Mouse (Mus musculus): Measurements from ENCODE around the gene Unc5b. TPM values are rescaled to one million over a fixed set of nuclear protein-coding genes. Genes with fewer than 3 reads are reported as not detected.

The Unc5b gene
- polyA plus RNA-seq, 1 experiment from 2014 or later, result 4.3 TPM

- Histone ChIP-seq H3K36me3 (no peaks in the 10 kb centered on the region), H3K9ac (no peak overlapping the region), H3K4me1 (peaks cover 24% of the 10 kb centered on the region), H3K27me3 (peaks cover 33% of the 10 kb centered on the region), H3K4me2 (replicated peaks) (no peak overlapping the region), H3K4me3 (no peak overlapping the region), H3K27ac (no peak overlapping the region), H3K9me3 (replicated peaks) (no peaks in the 10 kb centered on the region)
- WGBS, result 12% methylated on average over 11 of the region's 11 CpGs
- ATAC-seq (ENCODE audit: low FRiP score), result no peak
These were observed 38.5 kb downstream of the Unc5b start for GRCm38 (mm10) chr10:60792841-60793240.

GRCm38 (mm10) chr10:60792365-60792764 lies 39.0 kb downstream of the Unc5b start:
- H3K9me3 ChIP-seq (replicated peaks), result no peaks in the 10 kb centered on the region
- H3K4me1 ChIP-seq, result peaks cover 28% of the 10 kb centered on the region
- no peak overlapping the region for H3K9ac ChIP-seq
- no peaks in the 10 kb centered on the region for H3K36me3 ChIP-seq
- H3K4me2 ChIP-seq (replicated peaks), result no peak overlapping the region
- no peak for ATAC-seq (ENCODE audit: low FRiP score)
- no peak overlapping the region for H3K27ac ChIP-seq
- peaks cover 37% of the 10 kb centered on the region for H3K27me3 ChIP-seq
- WGBS, result 59% methylated on average over 10 of the region's 10 CpGs
- no peak overlapping the region for H3K4me3 ChIP-seq

GRCm38 (mm10) chr10:60790912-60791311 lies 40.5 kb downstream of the Unc5b start:
- Histone ChIP-seq H3K27ac (no peak overlapping the region), H3K4me2 (replicated peaks) (no peak overlapping the region), H3K4me1 (peaks cover 31% of the 10 kb centered on the region), H3K9me3 (replicated peaks) (no peaks in the 10 kb centered on the region), H3K27me3 (peaks cover 39% of the 10 kb centered on the region), H3K36me3 (no peaks in the 10 kb centered on the region), H3K9ac (no peak overlapping the region), H3K4me3 (no peak overlapping the region)
- no peak for ATAC-seq (ENCODE audit: low FRiP score)
- WGBS, result 82% methylated on average over 6 of the region's 6 CpGs

GRCm38 (mm10) chr10:60787303-60788074 lies 43.9 kb downstream of the Unc5b start:
- Histone ChIP-seq H3K27me3 (peaks cover 24% of the 10 kb centered on the region), H3K4me3 (no peak overlapping the region), H3K9ac (no peak overlapping the region), H3K4me2 (replicated peaks) (no peak overlapping the region), H3K4me1 (peaks cover 19% of the 10 kb centered on the region), H3K9me3 (replicated peaks) (no peaks in the 10 kb centered on the region), H3K36me3 (no peaks in the 10 kb centered on the region), H3K27ac (no peak overlapping the region)
- 66% methylated on average over 16 of the region's 16 CpGs for WGBS
- ATAC-seq (ENCODE audit: low FRiP score), result peak; percentile 68; the same call in 1 of the 2 replicates

GRCm38 (mm10) chr10:60783608-60784007 lies 47.8 kb downstream of the Unc5b start:
- H3K36me3 ChIP-seq, result no peaks in the 10 kb centered on the region
- H3K4me2 ChIP-seq (replicated peaks), result no peak overlapping the region
- no peak for ATAC-seq (ENCODE audit: low FRiP score)
- H3K9me3 ChIP-seq (replicated peaks), result no peaks in the 10 kb centered on the region
- peaks cover 14% of the 10 kb centered on the region for H3K4me1 ChIP-seq
- WGBS, result 23% methylated on average over 2 of the region's 2 CpGs
- no peak overlapping the region for H3K9ac ChIP-seq
- H3K27me3 ChIP-seq, result peaks cover 16% of the 10 kb centered on the region
- no peak overlapping the region for H3K4me3 ChIP-seq
- H3K27ac ChIP-seq, result 0 out of 2 replicates have a peak overlapping the region, but pooled peaks have one; percentile 12

GRCm38 (mm10) chr10:60779628-60780027 lies 51.8 kb downstream of the Unc5b start:
- WGBS, result 10% methylated on average over 9 of the region's 9 CpGs
- H3K4me2 ChIP-seq (replicated peaks), result peak overlapping the region; percentile 36

GRCm38 (mm10) chr10:60778542-60778941 lies 52.8 kb downstream of the Unc5b start:
- Histone ChIP-seq H3K9ac (no peak overlapping the region), H3K27me3 (peaks cover 9% of the 10 kb centered on the region; the same call in 1 of the 2 replicates), H3K36me3 (no peaks in the 10 kb centered on the region), H3K9me3 (replicated peaks) (no peaks in the 10 kb centered on the region), H3K4me2 (replicated peaks) (no peak overlapping the region), H3K4me1 (peaks cover 3% of the 10 kb centered on the region; the same call in 1 of the 2 replicates), H3K27ac (no peak overlapping the region), H3K4me3 (no peak overlapping the region)
- 0 out of 2 replicates have a peak, but pooled peaks have one; percentile 32 for ATAC-seq (ENCODE audit: low FRiP score)
- WGBS, result 75% methylated on average over 12 of the region's 12 CpGs

More at GRCm38 (mm10) chr10:60779628-60780027, 51.8 kb downstream of the Unc5b start:
- H3K4me1 ChIP-seq, result peaks cover 7% of the 10 kb centered on the region; the same call in 1 of the 2 replicates
- peak; percentile 45 for ATAC-seq (ENCODE audit: low FRiP score)
- H3K36me3 ChIP-seq, result no peaks in the 10 kb centered on the region
- no peaks in the 10 kb centered on the region for H3K9me3 ChIP-seq (replicated peaks)
- no peak overlapping the region for H3K27ac ChIP-seq
- no peak overlapping the region for H3K9ac ChIP-seq
- H3K27me3 ChIP-seq, result peaks cover 9% of the 10 kb centered on the region; the same call in 1 of the 2 replicates
- H3K4me3 ChIP-seq, result no peak overlapping the region

- Histone ChIP-seq H3K9ac (no peak overlapping the region), H3K27ac (no peak overlapping the region), H3K4me1 (no peaks in the 10 kb centered on the region), H3K27me3 (peaks cover 3% of the 10 kb centered on the region; the same call in 1 of the 2 replicates), H3K4me3 (no peak overlapping the region), H3K9me3 (replicated peaks) (no peaks in the 10 kb centered on the region), H3K36me3 (no peaks in the 10 kb centered on the region; the same call in 1 of the 2 replicates), H3K4me2 (replicated peaks) (no peak overlapping the region)
- 81% methylated on average over 6 of the region's 6 CpGs for WGBS
- no peak for ATAC-seq (ENCODE audit: low FRiP score)
These were observed 55.9 kb downstream of the Unc5b start for GRCm38 (mm10) chr10:60775473-60775872.

- ATAC-seq (ENCODE audit: low FRiP score), result no peak
- WGBS, result 97% methylated on average over 13 of the region's 13 CpGs
- H3K9me3 ChIP-seq (replicated peaks), result no peaks in the 10 kb centered on the region
- no peak overlapping the region for H3K27ac ChIP-seq
- no peaks in the 10 kb centered on the region for H3K4me1 ChIP-seq
- H3K4me2 ChIP-seq (replicated peaks), result no peak overlapping the region
- H3K36me3 ChIP-seq, result no peaks in the 10 kb centered on the region; the same call in 1 of the 2 replicates
- no peaks in the 10 kb centered on the region; the same call in 1 of the 2 replicates for H3K27me3 ChIP-seq
- H3K4me3 ChIP-seq, result no peak overlapping the region
- H3K9ac ChIP-seq, result no peak overlapping the region
These were observed 56.8 kb downstream of the Unc5b start for GRCm38 (mm10) chr10:60774616-60775015.

- no peak for ATAC-seq (ENCODE audit: low FRiP score)
- Histone ChIP-seq H3K4me2 (replicated peaks) (no peak overlapping the region), H3K36me3 (no peaks in the 10 kb centered on the region; the same call in 1 of the 2 replicates), H3K4me3 (no peak overlapping the region), H3K27ac (no peak overlapping the region), H3K27me3 (no peaks in the 10 kb centered on the region), H3K4me1 (no peaks in the 10 kb centered on the region), H3K9ac (no peak overlapping the region), H3K9me3 (replicated peaks) (no peaks in the 10 kb centered on the region)
- 73% methylated on average over 4 of the region's 4 CpGs for WGBS
These were observed 60.5 kb downstream of the Unc5b start for GRCm38 (mm10) chr10:60770855-60771254.

- Histone ChIP-seq H3K4me2 (replicated peaks) (no peak overlapping the region), H3K36me3 (no peaks in the 10 kb centered on the region; the same call in 1 of the 2 replicates), H3K9ac (no peak overlapping the region), H3K4me1 (no peaks in the 10 kb centered on the region), H3K27me3 (no peaks in the 10 kb centered on the region), H3K9me3 (replicated peaks) (no peaks in the 10 kb centered on the region), H3K4me3 (no peak overlapping the region), H3K27ac (no peak overlapping the region)
- 86% methylated on average over 7 of the region's 7 CpGs for WGBS
- no peak for ATAC-seq (ENCODE audit: low FRiP score)
These were observed 62.8 kb downstream of the Unc5b start for GRCm38 (mm10) chr10:60768614-60769013.

GRCm38 (mm10) chr10:60767400-60767799 lies 64.0 kb downstream of the Unc5b start:
- ATAC-seq (ENCODE audit: low FRiP score), result no peak
- WGBS, result 90% methylated on average over 7 of the region's 7 CpGs

More at GRCm38 (mm10) chr10:60767400-60767799, 64.0 kb downstream of the Unc5b start:
- H3K9me3 ChIP-seq (replicated peaks), result no peaks in the 10 kb centered on the region
- no peak overlapping the region for H3K4me3 ChIP-seq
- no peak overlapping the region for H3K9ac ChIP-seq
- no peaks in the 10 kb centered on the region; the same call in 1 of the 2 replicates for H3K36me3 ChIP-seq
- no peak overlapping the region for H3K4me2 ChIP-seq (replicated peaks)
- no peaks in the 10 kb centered on the region for H3K27me3 ChIP-seq
- H3K27ac ChIP-seq, result no peak overlapping the region
- no peaks in the 10 kb centered on the region for H3K4me1 ChIP-seq

Data from hindbrain, embryonic 12.5 days (tissue).